Mouse (Mus musculus) heart, adult 2 months (tissue): ENCODE results near the gene Tekt4.

Experiments used
- CTCF ChIP-seq: fragments of 200-600 bp; IDR thresholded peaks from 2 replicates; pipeline ENCODE4 v1.8.1; 2022; ENCODE audit warnings: antibody characterized with exemption, mild to moderate bottlenecking, moderate library complexity
- POLR2A ChIP-seq: fragments of 200-500 bp; IDR thresholded peaks from 2 replicates; pipeline ENCODE4 v1.6.1; 2011; ENCODE audit warnings: mild to moderate bottlenecking, low read depth, low read length, control low read depth; ENCODE audit not compliant: insufficient read depth

DNA sequence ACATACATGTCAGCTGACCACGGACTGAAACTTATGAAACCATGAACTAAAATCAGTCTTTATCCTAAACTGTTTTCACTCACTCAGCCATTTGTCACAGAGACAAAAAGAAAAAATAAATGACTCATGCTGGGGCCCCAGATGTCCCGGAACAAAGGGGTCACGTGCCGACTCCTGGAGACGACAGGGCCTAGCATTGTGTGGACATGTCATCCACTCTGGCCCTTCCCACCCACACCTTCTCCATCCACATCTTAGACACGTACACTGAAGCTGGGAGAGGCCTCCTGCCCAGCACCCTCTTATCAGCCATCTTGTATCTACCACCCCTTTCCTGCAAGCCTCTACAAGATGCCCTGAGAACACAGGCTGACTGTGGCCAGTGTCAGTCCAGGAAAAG lies 36.4 kb upstream of the Tekt4 start:
- TF ChIP-seq POLR2A, result no peak
- no peak for TF ChIP-seq CTCF
